Mouse (Mus musculus): Measurements from ENCODE around the gene Cpxm2. TPM values are rescaled to one million over a fixed set of nuclear protein-coding genes. Genes with fewer than 3 reads are reported as not detected.

The Cpxm2 gene
- polyA plus RNA-seq, 1 experiment from 2014 or later: 0.61 TPM

GRCm38 (mm10) chr7:132067511-132067910 is 87.0 kb downstream of the Cpxm2 start:
- no peak for ATAC-seq
- no peaks in the 10 kb centered on the region for H3K9me3 ChIP-seq (ENCODE audit: low read length)
- H3K4me1 ChIP-seq (ENCODE audit: insufficient read depth, low read depth, low read length): no peaks in the 10 kb centered on the region
- no peak for DNase-seq (ENCODE audit: low spot score)
- no peak overlapping the region for H3K4me2 ChIP-seq (replicated peaks; ENCODE audit: low read depth, low read length)
- WGBS: 72% methylated on average over 5 of the region's 5 CpGs
- no peak overlapping the region for H3K9ac ChIP-seq (replicated peaks; ENCODE audit: low read depth)
- H3K4me3 ChIP-seq (ENCODE audit: low read depth, low read length): no peak overlapping the region
- TF ChIP-seq CTCF (IDR thresholded peaks at IDR 0.05) (no peak), EP300 (IDR thresholded peaks at IDR 0.05) (no peak)
- no peak overlapping the region for H3K27ac ChIP-seq (ENCODE audit: low read length)
- no peaks in the 10 kb centered on the region for H3K27me3 ChIP-seq (replicated peaks; ENCODE audit: insufficient read depth, low read length)
- H3K36me3 ChIP-seq (ENCODE audit: insufficient read depth, low read length): no peaks in the 10 kb centered on the region

- Histone ChIP-seq H3K27ac (ENCODE audit: low read length) (no peak overlapping the region), H3K36me3 (ENCODE audit: insufficient read depth, low read length) (no peaks in the 10 kb centered on the region), H3K9ac (replicated peaks; ENCODE audit: low read depth) (no peak overlapping the region), H3K4me3 (ENCODE audit: low read depth, low read length) (no peak overlapping the region), H3K27me3 (replicated peaks; ENCODE audit: insufficient read depth, low read length) (no peaks in the 10 kb centered on the region), H3K9me3 (ENCODE audit: low read length) (no peaks in the 10 kb centered on the region), H3K4me2 (replicated peaks; ENCODE audit: low read depth, low read length) (no peak overlapping the region), H3K4me1 (ENCODE audit: insufficient read depth, low read depth, low read length) (no peaks in the 10 kb centered on the region)
- TF ChIP-seq EP300 (IDR thresholded peaks at IDR 0.05): no peak
- TF ChIP-seq CTCF (IDR thresholded peaks at IDR 0.05): no peak
- no peak for DNase-seq (ENCODE audit: low spot score)
- no peak for ATAC-seq
- WGBS: 68% methylated on average over 7 of the region's 7 CpGs
Measured at GRCm38 (mm10) chr7:132060116-132060515, 94.4 kb downstream of the Cpxm2 start.

- no peaks in the 10 kb centered on the region for H3K4me1 ChIP-seq (ENCODE audit: insufficient read depth, low read depth, low read length)
- H3K9me3 ChIP-seq (ENCODE audit: low read length): no peaks in the 10 kb centered on the region
- no peak overlapping the region for H3K9ac ChIP-seq (replicated peaks; ENCODE audit: low read depth)
- H3K27ac ChIP-seq (ENCODE audit: low read length): no peak overlapping the region
- ATAC-seq (no peak), DNase-seq (ENCODE audit: low spot score) (no peak)
- H3K4me3 ChIP-seq (ENCODE audit: low read depth, low read length): no peak overlapping the region
- H3K36me3 ChIP-seq (ENCODE audit: insufficient read depth, low read length): no peaks in the 10 kb centered on the region
- no peaks in the 10 kb centered on the region for H3K27me3 ChIP-seq (replicated peaks; ENCODE audit: insufficient read depth, low read length)
- 76% methylated on average over 7 of the region's 7 CpGs for WGBS
- TF ChIP-seq EP300 (IDR thresholded peaks at IDR 0.05) (no peak), CTCF (IDR thresholded peaks at IDR 0.05) (no peak)
- no peak overlapping the region for H3K4me2 ChIP-seq (replicated peaks; ENCODE audit: low read depth, low read length)
Measured at GRCm38 (mm10) chr7:132056565-132056964, 98.0 kb downstream of the Cpxm2 start.

- Histone ChIP-seq H3K4me2 (replicated peaks; ENCODE audit: low read depth, low read length) (no peak overlapping the region), H3K4me1 (ENCODE audit: insufficient read depth, low read depth, low read length) (no peaks in the 10 kb centered on the region), H3K9ac (replicated peaks; ENCODE audit: low read depth) (no peak overlapping the region), H3K4me3 (ENCODE audit: low read depth, low read length) (no peak overlapping the region), H3K27me3 (replicated peaks; ENCODE audit: insufficient read depth, low read length) (no peaks in the 10 kb centered on the region), H3K36me3 (ENCODE audit: insufficient read depth, low read length) (no peaks in the 10 kb centered on the region), H3K9me3 (ENCODE audit: low read length) (no peaks in the 10 kb centered on the region), H3K27ac (ENCODE audit: low read length) (no peak overlapping the region)
- TF ChIP-seq EP300 (IDR thresholded peaks at IDR 0.05) (no peak), CTCF (IDR thresholded peaks at IDR 0.05) (no peak)
- 42% methylated on average over 4 of the region's 4 CpGs for WGBS
- no peak for ATAC-seq
- DNase-seq (ENCODE audit: low spot score): no peak
Measured at GRCm38 (mm10) chr7:132046662-132047061, 107.9 kb downstream of the Cpxm2 start.

GRCm38 (mm10) chr7:132031940-132032531 is 122.5 kb downstream of the Cpxm2 start:
- 58% methylated on average over 6 of the region's 6 CpGs for WGBS
- no peak overlapping the region for H3K9ac ChIP-seq (replicated peaks; ENCODE audit: low read depth)
- ATAC-seq: no peak

GRCm38 (mm10) chr7:132026671-132027070 is 127.9 kb downstream of the Cpxm2 start:
- TF ChIP-seq CTCF (IDR thresholded peaks at IDR 0.05) (no peak), EP300 (IDR thresholded peaks at IDR 0.05) (no peak)
- no peak overlapping the region for H3K4me2 ChIP-seq (replicated peaks; ENCODE audit: low read depth, low read length)
- H3K4me3 ChIP-seq (ENCODE audit: low read depth, low read length): no peak overlapping the region
- no peak overlapping the region for H3K27ac ChIP-seq (ENCODE audit: low read length)
- ATAC-seq: no peak
- no peak for DNase-seq (ENCODE audit: low spot score)
- no peaks in the 10 kb centered on the region for H3K9me3 ChIP-seq (ENCODE audit: low read length)
- no peak overlapping the region for H3K9ac ChIP-seq (replicated peaks; ENCODE audit: low read depth)
- no peaks in the 10 kb centered on the region for H3K4me1 ChIP-seq (ENCODE audit: insufficient read depth, low read depth, low read length)
- no peaks in the 10 kb centered on the region for H3K36me3 ChIP-seq (ENCODE audit: insufficient read depth, low read length)
- H3K27me3 ChIP-seq (replicated peaks; ENCODE audit: insufficient read depth, low read length): no peaks in the 10 kb centered on the region
- 53% methylated on average over 6 of the region's 6 CpGs for WGBS

More at GRCm38 (mm10) chr7:132031940-132032531, 122.5 kb downstream of the Cpxm2 start:
- Histone ChIP-seq H3K27me3 (replicated peaks; ENCODE audit: insufficient read depth, low read length) (no peaks in the 10 kb centered on the region), H3K36me3 (ENCODE audit: insufficient read depth, low read length) (no peaks in the 10 kb centered on the region), H3K4me3 (ENCODE audit: low read depth, low read length) (no peak overlapping the region), H3K4me1 (ENCODE audit: insufficient read depth, low read depth, low read length) (no peaks in the 10 kb centered on the region), H3K27ac (ENCODE audit: low read length) (no peak overlapping the region), H3K9me3 (ENCODE audit: low read length) (no peaks in the 10 kb centered on the region), H3K4me2 (replicated peaks; ENCODE audit: low read depth, low read length) (no peak overlapping the region)
- no peak for DNase-seq (ENCODE audit: low spot score)
- no peak for TF ChIP-seq CTCF (IDR thresholded peaks at IDR 0.05)
- no peak for TF ChIP-seq EP300 (IDR thresholded peaks at IDR 0.05)

GRCm38 (mm10) chr7:132025591-132025990 is 128.9 kb downstream of the Cpxm2 start:
- H3K9ac ChIP-seq (replicated peaks; ENCODE audit: low read depth): no peak overlapping the region
- 59% methylated on average over 6 of the region's 6 CpGs for WGBS
- H3K36me3 ChIP-seq (ENCODE audit: insufficient read depth, low read length): no peaks in the 10 kb centered on the region
- DNase-seq (ENCODE audit: low spot score) (no peak), ATAC-seq (no peak)
- no peaks in the 10 kb centered on the region for H3K4me1 ChIP-seq (ENCODE audit: insufficient read depth, low read depth, low read length)
- H3K27me3 ChIP-seq (replicated peaks; ENCODE audit: insufficient read depth, low read length): no peaks in the 10 kb centered on the region
- H3K9me3 ChIP-seq (ENCODE audit: low read length): no peaks in the 10 kb centered on the region
- H3K4me3 ChIP-seq (ENCODE audit: low read depth, low read length): no peak overlapping the region
- TF ChIP-seq CTCF (IDR thresholded peaks at IDR 0.05): no peak
- TF ChIP-seq EP300 (IDR thresholded peaks at IDR 0.05): no peak
- H3K27ac ChIP-seq (ENCODE audit: low read length): no peak overlapping the region
- H3K4me2 ChIP-seq (replicated peaks; ENCODE audit: low read depth, low read length): no peak overlapping the region

All from lung, postnatal 0 days (tissue).